Mouse (Mus musculus): ENCODE data around the gene Lrrc8e.

DNA sequence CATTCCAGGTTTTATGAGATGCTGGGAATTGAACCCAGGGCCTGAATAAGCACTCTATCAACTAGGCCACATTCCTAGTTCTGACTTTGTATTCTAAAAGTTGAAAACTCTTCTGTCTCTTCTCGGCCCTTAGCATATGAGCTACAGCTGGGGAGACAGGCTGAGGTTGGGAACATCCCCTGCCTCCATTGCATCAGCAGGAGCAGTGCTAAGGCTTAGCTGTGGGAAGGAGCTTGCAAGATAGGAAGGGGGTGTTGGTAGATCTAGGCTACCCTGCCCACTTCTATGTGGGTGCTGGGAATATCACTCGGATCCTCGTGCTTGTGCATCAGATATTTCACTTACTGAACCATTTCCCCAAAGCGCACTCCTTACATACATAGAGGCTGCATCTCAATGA lies 1.3 kb downstream of the Lrrc8e start:
- TF ChIP-seq POLR2A (IDR thresholded peaks at IDR 0.05; ENCODE audit: borderline replicate concordance, insufficient read depth, low read length) (no peak), CTCF (IDR thresholded peaks at IDR 0.05; ENCODE audit: borderline replicate concordance, insufficient read depth, low read depth, low read length) (no peak)
